Mouse (Mus musculus) limb, embryonic 11.5 days (tissue): ENCODE measurements at regions not wholly inside any gene's neighbourhood (a gene's known extent, or its start where the extent isn't known, plus 50 kb on each side); places are given as distances from the start of the nearest gene placed in this dataset.

Experiments
- ATAC-seq: fragments of 200-750 bp; cut with Nextera tagmentation; 2 replicates; pipeline ENCODE4 v1.8.0; 2017; ENCODE audit warnings: low read depth; ENCODE audit not compliant: insufficient number of reproducible peaks, low FRiP score, low TSS enrichment
- DNase-seq: peaks from one replicate; pipeline ENCODE4 v3.0.0-alpha.2; 2015; ENCODE audit warnings: low spot score
- H3K27ac ChIP-seq: fragments of 300-500 bp; sonication (generic); replicated peaks from 2 replicates; pipeline ENCODE4 v1.5.1; 2014; ENCODE audit warnings: low read depth, mild to moderate bottlenecking, low read length
- H3K27me3 ChIP-seq: fragments of 300-500 bp; sonication (generic); 2 replicates; pipeline ENCODE4 v1.6.1; 2014; ENCODE audit warnings: mild to moderate bottlenecking, low read length, mixed read lengths; ENCODE audit not compliant: control insufficient read depth, insufficient read depth
- H3K36me3 ChIP-seq: fragments of 300-500 bp; sonication (generic); 2 replicates; pipeline ENCODE4 v1.6.1; 2014; ENCODE audit warnings: mild to moderate bottlenecking, low read length, moderate library complexity, mixed read lengths; ENCODE audit not compliant: control insufficient read depth, insufficient read depth
- H3K4me1 ChIP-seq: fragments of 300-500 bp; sonication (generic); 2 replicates; pipeline ENCODE4 v1.6.1; 2014; ENCODE audit warnings: low read length, mixed read lengths; ENCODE audit not compliant: control insufficient read depth, insufficient read depth
- H3K4me2 ChIP-seq: fragments of 300-500 bp; sonication (generic); 2 replicates; pipeline ENCODE4 v1.6.1; 2014; ENCODE audit warnings: low read depth, mild to moderate bottlenecking, moderate library complexity; ENCODE audit not compliant: severe bottlenecking
- H3K4me3 ChIP-seq: fragments of 300-500 bp; sonication (generic); 2 replicates; pipeline ENCODE4 v1.5.1; 2014; ENCODE audit warnings: low read depth, low read length
- H3K9ac ChIP-seq: fragments of 300-500 bp; sonication (generic); 2 replicates; pipeline ENCODE4 v1.6.1; 2014; ENCODE audit warnings: mild to moderate bottlenecking, low read length
- H3K9me3 ChIP-seq: fragments of 300-500 bp; sonication (generic); 2 replicates; pipeline ENCODE4 v1.6.1; 2016; ENCODE audit warnings: low read length; ENCODE audit not compliant: control insufficient read depth
- WGBS: fragments of 180-500 bp; shearing (Covaris S2); extraction: QIAGEN DNeasy Blood & Tissue Kit; methylation state at CpG from one replicate; pipeline ENCODE4 v1.1.7; 2014; 5-methylcytosine and 5-hydroxymethylcytosine counted together

- WGBS: 37% methylated on average over 4 of the region's 4 CpGs
- no peaks in the 10 kb centered on the region for H3K27me3 ChIP-seq
- no peak overlapping the region for H3K4me3 ChIP-seq
- ATAC-seq (no peak), DNase-seq (no peak)
- no peaks in the 10 kb centered on the region for H3K36me3 ChIP-seq
- no peak overlapping the region for H3K27ac ChIP-seq
- H3K9ac ChIP-seq: no peak overlapping the region
- H3K9me3 ChIP-seq: no peaks in the 10 kb centered on the region
- H3K4me2 ChIP-seq: no peak overlapping the region
- H3K4me1 ChIP-seq: peaks cover 4% of the 10 kb centered on the region
These were observed 113.9 kb downstream of the Gm10131 start for GRCm38 (mm10) chr8:33997676-33998075.

GRCm38 (mm10) chr8:33992946-33993345 is 118.6 kb downstream of the Gm10131 start:
- ATAC-seq (0 out of 2 replicates have a peak, but pooled peaks have one; percentile 21), DNase-seq (peak; percentile 43)
- H3K4me2 ChIP-seq: no peak overlapping the region
- H3K36me3 ChIP-seq: no peaks in the 10 kb centered on the region
- no peak overlapping the region for H3K4me3 ChIP-seq
- 25% methylated on average over 11 of the region's 11 CpGs for WGBS
- H3K27ac ChIP-seq: no peak overlapping the region
- no peak overlapping the region for H3K9ac ChIP-seq
- H3K9me3 ChIP-seq: no peaks in the 10 kb centered on the region
- peaks cover 4% of the 10 kb centered on the region for H3K4me1 ChIP-seq
- no peaks in the 10 kb centered on the region for H3K27me3 ChIP-seq

- no peak overlapping the region for H3K4me3 ChIP-seq
- H3K9ac ChIP-seq: no peak overlapping the region
- H3K4me2 ChIP-seq: no peak overlapping the region
- no peak for DNase-seq
- no peaks in the 10 kb centered on the region for H3K27me3 ChIP-seq
- peak; percentile 62; the same call in 1 of the 2 replicates for ATAC-seq
- H3K4me1 ChIP-seq: peaks cover 4% of the 10 kb centered on the region
- 48% methylated on average over 12 of the region's 12 CpGs for WGBS
- H3K36me3 ChIP-seq: no peaks in the 10 kb centered on the region
- no peak overlapping the region for H3K27ac ChIP-seq
- no peaks in the 10 kb centered on the region for H3K9me3 ChIP-seq
These were observed 119.3 kb downstream of the Gm10131 start for GRCm38 (mm10) chr8:33991917-33992875.

- H3K27me3 ChIP-seq: no peaks in the 10 kb centered on the region
- WGBS: 36% methylated on average over 17 of the region's 17 CpGs
- no peak overlapping the region for H3K9ac ChIP-seq
- peaks cover 4% of the 10 kb centered on the region for H3K4me1 ChIP-seq
- H3K36me3 ChIP-seq: no peaks in the 10 kb centered on the region
- no peak overlapping the region for H3K4me3 ChIP-seq
- ATAC-seq: no peak
- peak; percentile 42 for DNase-seq
- no peak overlapping the region for H3K27ac ChIP-seq
- H3K9me3 ChIP-seq: no peaks in the 10 kb centered on the region
- no peak overlapping the region for H3K4me2 ChIP-seq
These were observed 120.2 kb downstream of the Gm10131 start for GRCm38 (mm10) chr8:33991165-33991916.

- no peaks in the 10 kb centered on the region for H3K36me3 ChIP-seq
- no peaks in the 10 kb centered on the region for H3K9me3 ChIP-seq
- no peaks in the 10 kb centered on the region for H3K27me3 ChIP-seq
- no peak overlapping the region for H3K4me3 ChIP-seq
- no peak overlapping the region for H3K4me2 ChIP-seq
- no peak for DNase-seq
- no peak overlapping the region for H3K9ac ChIP-seq
- H3K4me1 ChIP-seq: peaks cover 4% of the 10 kb centered on the region
- 62% methylated on average over 9 of the region's 9 CpGs for WGBS
- no peak for ATAC-seq
- H3K27ac ChIP-seq: no peak overlapping the region
These were observed 121.5 kb downstream of the Gm10131 start for GRCm38 (mm10) chr8:33990039-33990438.

GRCm38 (mm10) chr8:33987755-33988104 is 123.8 kb downstream of the Gm10131 start:
- WGBS: 89% methylated on average over 10 of the region's 10 CpGs
- Histone ChIP-seq H3K4me2 (no peak overlapping the region), H3K9ac (no peak overlapping the region), H3K4me1 (no peaks in the 10 kb centered on the region; the same call in 1 of the 2 replicates), H3K36me3 (no peaks in the 10 kb centered on the region), H3K4me3 (no peak overlapping the region), H3K9me3 (no peaks in the 10 kb centered on the region), H3K27me3 (no peaks in the 10 kb centered on the region), H3K27ac (no peak overlapping the region)
- ATAC-seq (no peak), DNase-seq (no peak)

GRCm38 (mm10) chr8:33987091-33987754 is 124.3 kb downstream of the Gm10131 start:
- Histone ChIP-seq H3K27ac (no peak overlapping the region), H3K27me3 (no peaks in the 10 kb centered on the region), H3K36me3 (no peaks in the 10 kb centered on the region), H3K4me2 (no peak overlapping the region), H3K9me3 (no peaks in the 10 kb centered on the region), H3K4me3 (no peak overlapping the region), H3K4me1 (no peaks in the 10 kb centered on the region), H3K9ac (no peak overlapping the region)
- no peak for ATAC-seq
- 86% methylated on average over 14 of the region's 15 CpGs for WGBS
- DNase-seq: no peak

GRCm38 (mm10) chr8:33986657-33987056 is 124.9 kb downstream of the Gm10131 start:
- no peaks in the 10 kb centered on the region for H3K9me3 ChIP-seq
- no peak overlapping the region for H3K9ac ChIP-seq
- 94% methylated on average over 6 of the region's 6 CpGs for WGBS
- no peaks in the 10 kb centered on the region for H3K4me1 ChIP-seq
- DNase-seq (no peak), ATAC-seq (no peak)
- H3K4me3 ChIP-seq: no peak overlapping the region
- H3K4me2 ChIP-seq: no peak overlapping the region
- no peaks in the 10 kb centered on the region for H3K27me3 ChIP-seq
- H3K27ac ChIP-seq: no peak overlapping the region
- no peaks in the 10 kb centered on the region for H3K36me3 ChIP-seq
